Mouse (Mus musculus) monocyte, adult 2 months (primary cell): ENCODE data around the gene Ppp1r35.
A peak's percentile ranks its signal among the peaks of the same experiment; 100 is the strongest.

Experiments
- DNase-seq, 2 experiments: peaks; one replicate each; pipeline ENCODE4 v3.0.0; 2022; ENCODE audit warnings: low spot score in 2 of 2, low read depth in 1 of 2

Gene Ppp1r35

DNA sequence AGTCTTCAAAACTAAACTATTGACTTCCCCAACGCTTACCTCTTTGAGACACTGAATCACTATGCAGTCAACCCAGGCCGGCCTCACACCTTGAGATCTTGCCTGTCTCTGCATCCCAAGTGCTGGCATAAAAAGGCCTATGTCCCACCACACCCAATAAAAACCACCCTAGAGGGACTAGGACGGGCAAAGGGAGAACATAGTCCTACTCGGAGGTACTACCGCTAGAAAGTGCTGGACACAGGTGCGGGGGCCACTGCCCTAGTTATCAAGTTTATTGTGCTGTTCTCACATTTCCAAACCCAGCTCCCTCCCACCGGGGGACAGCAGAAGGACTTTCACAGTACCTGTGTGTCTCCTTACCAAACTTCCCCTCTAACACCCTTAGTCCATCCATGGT is 3.0 kb downstream of the Ppp1r35 start:
- no peak for DNase-seq

DNA sequence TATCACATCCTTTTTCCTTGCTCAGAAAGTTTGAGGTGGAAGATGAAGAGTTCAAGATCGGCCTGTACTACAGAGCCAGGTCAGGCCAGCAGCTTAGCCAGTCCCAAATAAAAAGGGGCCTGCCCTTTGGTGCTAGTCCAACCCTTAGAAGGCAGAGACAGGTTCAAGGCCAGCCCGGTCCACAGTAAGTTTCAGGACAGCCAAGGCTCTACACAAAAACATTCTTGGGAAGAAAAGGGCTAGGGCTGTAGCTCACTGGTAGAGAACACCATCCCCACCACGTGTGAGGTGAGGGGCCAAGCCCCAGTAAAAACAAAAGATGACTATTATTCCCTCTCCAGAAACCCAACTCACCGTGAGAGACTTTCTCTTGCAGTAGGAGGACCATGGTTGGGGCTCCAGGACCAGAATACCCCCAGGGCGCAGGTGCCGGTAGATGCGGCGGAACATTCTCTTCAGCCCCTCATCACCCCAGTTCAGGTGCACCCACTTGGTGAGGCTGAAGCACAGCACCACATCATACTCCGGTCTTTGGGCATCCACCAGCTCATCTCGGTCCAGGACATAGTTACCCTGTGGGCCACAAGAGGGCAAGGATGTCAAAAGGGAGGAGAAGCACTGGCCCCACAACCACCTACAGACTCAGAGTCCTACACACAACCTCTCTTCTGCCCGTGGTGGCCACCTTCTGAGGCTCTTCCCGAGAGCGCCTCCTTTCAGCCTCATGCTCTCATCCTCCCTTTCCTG is 4.3 kb downstream of the Ppp1r35 start:
- no peak for DNase-seq

DNA sequence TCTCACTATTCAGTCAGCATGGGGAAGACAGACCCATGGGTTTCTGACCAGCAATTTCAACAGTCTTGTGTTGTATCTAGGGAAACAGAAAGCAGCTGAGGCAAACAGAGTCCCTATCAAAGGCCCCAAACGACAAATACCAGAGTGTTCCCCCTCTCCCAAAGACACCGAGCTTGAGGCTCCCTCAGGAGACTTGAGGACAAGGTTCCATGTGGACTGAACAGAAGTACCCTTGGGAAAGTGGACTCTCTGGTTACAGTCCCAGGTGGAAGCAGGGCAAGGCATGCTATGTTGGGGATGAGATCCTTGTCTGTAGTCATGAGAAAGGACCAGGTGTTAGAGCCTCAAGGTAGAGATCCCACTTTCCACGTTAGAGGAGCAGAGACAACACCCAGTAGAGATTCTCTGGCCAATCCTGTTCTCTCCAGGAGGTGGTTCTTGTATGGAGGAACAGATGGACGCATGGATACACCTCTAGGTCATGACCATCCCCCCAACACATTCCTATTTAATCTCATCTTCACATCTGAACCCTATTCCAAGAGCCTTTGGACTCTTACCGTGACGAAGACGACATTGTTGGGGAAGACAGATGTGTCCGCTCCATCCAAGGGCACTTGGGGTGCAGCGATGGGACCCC is 5.4 kb downstream of the Ppp1r35 start:
- no peak for DNase-seq

DNA sequence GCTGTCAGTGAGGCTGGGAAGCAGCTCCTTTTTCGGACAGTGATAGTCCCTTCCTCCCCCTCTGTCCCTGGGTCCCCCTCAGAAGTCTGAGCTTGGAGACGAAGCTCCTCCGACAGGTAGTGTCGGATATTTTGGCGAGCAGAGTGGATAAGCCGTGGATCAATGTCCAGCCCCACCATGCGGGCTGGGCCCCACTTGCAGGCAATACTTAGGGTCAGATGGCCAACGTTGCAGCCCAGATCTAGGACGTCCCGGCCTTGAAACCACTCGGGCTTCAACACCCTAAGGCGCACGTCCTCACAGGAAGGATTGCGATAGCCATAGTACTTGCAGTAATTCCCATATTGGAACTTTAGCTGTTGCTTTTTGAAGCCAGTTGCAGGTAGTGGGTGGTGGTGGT is 5.9 kb downstream of the Ppp1r35 start:
- no peak for DNase-seq

GRCm38 (mm10) chr5:137785164-137786031 is 6.7 kb downstream of the Ppp1r35 start:
- no peak for DNase-seq

DNA sequence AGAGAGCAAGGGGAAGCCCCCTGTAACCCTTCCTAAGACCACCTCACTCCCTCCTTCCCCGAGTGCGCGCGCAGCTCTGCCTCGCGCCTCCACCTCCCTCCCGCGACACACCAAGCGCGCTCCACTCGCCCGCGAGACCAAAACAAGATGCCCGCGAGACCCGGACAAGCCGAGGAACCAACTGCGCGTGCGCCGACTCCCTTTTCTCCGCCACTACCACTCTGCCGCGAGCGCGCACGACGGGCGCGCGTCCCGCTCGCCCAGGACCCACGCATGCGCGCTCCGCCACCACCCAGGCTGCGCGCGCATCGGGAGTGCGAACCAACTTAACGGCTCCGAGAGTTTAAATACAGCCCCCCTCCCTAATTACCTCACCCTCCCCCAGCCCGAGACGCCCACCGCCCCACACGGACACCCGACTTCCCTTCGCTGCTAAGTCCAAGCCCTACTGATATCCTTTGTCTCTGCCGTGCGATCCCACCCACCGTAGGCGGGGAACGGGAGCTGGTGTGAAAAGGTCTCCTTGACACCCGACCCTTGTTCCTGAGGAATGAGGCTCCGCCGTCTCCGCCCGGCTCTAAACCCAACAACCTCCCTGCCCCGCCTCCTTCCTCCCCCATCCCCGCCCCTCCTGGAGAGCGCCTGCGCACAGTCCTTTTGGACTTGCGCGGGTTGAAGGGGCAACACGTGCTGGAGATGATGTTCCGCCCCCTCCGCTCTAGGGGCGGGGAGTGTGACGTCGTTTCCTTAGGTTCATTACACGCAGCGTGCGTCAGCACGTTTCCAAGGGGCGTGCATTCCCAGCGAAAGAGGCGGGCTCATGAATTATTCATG is 7.7 kb downstream of the Ppp1r35 start:
- peak; percentile 95 to 96 for DNase-seq

- peak; percentile 90 for DNase-seq
Observed at GRCm38 (mm10) chr5:137787151-137787928, 8.7 kb downstream of the Ppp1r35 start, which contains the start of the genes Mepce and Zcwpw1. Gene Mepce, minus strand, starts transcription at chr5:137787655. Gene Zcwpw1, plus strand, starts transcription at chr5:137787798.

DNA sequence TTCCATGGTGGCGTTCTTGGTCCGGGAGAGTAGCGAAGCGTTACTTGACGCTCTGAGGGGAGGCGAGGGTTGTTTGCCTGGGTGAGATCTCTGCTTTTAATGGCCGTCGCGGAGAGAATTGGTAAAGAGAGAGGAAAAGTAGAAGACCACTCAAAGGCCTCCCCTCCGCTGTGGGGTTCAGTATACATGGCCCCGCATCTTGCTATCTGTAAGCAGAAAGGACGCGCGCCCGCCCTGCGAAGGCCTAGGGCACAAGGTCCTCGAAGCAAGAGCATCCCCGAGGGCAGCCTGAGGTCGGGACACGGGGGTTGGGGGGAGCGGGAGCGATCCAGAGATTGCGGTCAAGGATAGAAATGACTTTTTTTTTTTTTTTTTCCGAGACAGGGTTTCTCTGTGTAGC is 9.5 kb downstream of the Ppp1r35 start:
- no peak for DNase-seq

DNA sequence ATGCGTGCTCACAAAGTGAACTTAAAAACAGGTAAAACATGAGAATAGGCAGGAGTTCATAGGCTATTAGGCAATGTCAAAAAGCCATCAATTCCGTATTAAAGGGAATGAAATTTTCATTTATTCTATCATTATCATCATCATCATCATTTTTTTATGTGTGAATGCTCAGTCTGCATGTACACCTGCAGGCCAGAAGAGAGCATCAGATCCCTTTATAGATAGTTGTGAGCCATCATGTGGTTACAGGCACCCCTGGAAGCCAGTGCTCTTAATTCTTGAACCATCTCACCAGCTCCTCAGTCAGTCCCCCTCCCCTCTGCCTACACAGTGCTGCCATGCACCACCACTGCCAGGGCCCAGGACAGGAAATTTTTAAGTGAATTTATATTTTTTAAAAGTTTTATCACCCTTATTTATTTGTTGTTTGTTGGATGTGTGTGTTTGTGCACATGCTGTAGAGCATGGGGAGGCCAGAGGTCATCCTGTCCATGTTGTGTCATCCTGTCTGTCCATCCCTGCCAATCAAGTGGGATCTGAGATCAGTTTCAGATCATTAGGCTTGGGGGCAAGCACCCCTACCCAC is 10.4 kb downstream of the Ppp1r35 start:
- no peak for DNase-seq

DNA sequence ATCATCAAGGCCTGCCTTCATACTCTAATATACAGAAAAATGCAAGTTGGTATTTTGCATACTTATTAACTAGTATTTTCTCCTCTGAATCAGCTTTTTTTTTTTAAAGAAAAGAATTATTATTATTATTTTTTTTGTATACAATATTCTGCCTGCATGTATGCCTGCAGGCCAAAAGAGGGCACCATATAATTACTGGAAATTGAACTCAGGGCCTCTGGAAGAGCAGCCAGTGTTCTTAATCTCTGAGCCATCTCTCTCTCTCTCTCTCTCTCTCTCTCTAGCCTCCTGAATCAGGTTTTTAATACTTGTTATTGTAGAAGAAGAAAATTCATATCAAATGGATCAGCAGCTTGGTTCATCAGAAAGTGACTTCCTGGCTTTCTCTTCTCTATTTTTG is 12.9 kb downstream of the Ppp1r35 start:
- no peak for DNase-seq

- DNase-seq: no peak
Observed at GRCm38 (mm10) chr5:137796606-137797005, 18.0 kb downstream of the Ppp1r35 start.

DNA sequence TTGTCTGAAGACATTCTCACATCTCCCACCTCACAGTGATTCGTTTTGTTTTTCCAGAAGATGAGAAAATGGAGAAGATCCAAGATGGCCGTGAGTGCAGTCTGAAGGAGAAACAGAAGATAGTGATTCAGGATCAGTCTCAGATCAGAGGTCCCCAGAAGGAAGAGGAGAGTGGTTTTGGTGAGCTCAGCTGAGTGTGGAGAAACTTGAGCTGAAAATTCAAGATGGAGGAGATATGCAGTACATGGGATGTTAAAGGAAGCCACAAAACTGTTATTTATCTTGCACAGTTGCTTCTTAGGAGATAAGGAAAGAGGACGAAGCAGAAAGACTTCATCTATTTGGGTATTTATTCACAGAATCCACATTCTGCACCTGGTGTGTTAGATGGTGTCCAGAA is 22.3 kb downstream of the Ppp1r35 start:
- DNase-seq: no peak

- no peak for DNase-seq
Observed at GRCm38 (mm10) chr5:137806158-137806557, 27.5 kb downstream of the Ppp1r35 start.

- no peak for DNase-seq
Observed at GRCm38 (mm10) chr5:137808316-137808715, 29.7 kb downstream of the Ppp1r35 start.

DNA sequence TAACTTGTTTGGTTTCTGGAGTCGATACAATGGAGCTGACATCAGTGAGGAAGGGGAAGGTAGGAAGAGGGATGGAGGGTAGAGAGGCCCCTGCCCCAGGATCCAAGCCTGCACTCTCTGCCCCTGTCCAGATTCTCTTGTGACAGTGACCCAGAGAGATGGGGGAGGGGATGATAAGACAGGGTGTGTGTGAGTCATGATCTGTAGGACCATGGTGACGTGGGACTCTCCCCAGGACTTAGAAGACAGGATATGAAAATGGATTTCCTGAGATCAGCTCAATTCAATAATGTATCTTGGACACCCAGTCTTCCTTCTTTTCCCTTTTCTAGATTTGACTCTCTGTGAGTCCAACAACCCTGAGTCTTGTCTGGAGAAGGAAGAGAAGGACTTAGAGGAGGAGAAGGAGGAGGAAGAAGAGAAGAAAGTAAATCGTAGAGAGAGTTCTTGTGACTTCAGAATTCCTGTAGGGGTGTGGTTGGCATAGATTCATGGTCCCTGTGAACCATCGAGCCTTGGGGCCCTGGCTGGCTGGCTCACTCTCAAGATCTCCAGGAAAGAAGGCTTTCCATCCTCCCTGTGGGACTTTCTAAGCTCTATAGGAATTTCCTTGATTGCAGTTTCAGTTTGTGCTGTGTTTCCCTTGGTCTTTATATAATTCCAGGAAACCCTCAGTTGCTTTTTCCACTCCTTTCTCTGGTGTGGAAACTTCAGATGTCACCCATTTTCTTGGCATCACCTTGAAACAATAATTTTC is 39.0 kb downstream of the Ppp1r35 start:
- no peak for DNase-seq

DNA sequence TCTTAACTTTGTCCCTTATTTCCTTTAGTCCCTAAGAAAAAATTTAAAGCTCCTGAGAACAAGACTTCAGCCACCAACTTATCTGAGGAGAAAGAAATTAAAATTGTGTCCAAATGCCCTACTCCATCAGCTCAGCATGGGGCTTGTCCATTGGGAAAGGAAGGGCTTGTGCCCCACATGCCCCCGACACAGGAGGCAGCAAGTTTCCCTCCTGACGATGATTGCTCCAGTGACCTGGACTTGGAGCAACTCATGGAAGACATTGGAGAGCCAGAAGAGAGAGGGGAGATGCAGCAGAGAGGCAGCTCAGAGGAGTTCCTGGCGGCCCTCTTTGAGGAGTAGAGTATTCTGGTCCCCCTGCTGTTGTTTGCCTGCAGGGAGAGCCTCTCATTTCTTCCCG is 43.5 kb downstream of the Ppp1r35 start:
- no peak for DNase-seq

GRCm38 (mm10) chr5:137822602-137823001 is 44.0 kb downstream of the Ppp1r35 start:
- no peak for DNase-seq

DNA sequence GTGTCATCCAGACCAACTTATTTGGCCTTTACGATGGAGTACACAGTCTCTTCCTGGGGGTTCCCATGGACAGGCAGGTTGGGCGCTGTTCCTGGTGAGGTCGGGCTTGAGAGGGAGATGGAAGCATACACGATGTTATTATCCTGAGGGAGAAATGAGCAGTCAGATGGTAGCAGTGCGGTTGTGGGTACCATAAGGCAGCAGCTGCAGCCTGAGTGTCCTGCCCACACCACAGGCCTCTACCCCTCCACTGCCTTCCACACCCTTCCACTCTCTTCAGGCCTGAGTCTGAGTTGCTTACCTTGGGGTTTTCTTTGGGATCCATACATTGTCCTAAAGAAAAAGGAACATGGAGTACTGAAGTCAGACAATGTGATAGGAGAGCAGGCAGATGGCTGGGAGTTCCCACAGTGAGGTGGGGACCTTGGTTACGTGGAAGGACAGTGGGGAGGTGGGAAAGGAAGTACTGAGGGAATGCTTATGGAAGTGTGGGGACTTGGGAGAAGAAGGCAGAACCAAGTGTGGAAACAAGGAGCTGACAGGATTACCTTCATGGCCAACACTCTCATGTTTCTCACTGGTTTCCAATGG is 44.9 kb downstream of the Ppp1r35 start:
- DNase-seq: no peak

DNA sequence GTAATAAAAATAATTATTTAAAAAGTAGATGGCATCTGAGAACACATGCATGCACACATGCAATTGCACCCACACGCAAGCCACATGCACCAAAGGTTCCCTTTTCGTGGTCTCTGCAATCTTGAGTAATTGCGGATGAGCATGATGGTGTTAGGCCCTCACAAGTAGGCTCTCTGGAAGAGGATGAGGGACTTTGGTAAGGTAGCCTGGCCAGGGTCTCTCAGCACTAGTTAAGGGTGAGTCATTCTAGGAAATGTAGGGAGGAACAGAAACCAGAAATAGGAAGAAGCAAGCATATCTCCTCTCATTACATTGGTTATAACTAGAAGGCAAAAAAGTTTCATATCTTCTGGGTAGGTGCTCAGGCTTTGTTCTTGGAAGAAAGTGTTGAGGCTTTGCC is 46.4 kb downstream of the Ppp1r35 start:
- peak in 1 of 2 experiments; percentile 19 for DNase-seq
